Mouse (Mus musculus): Measurements from ENCODE around the gene Swt1. TPM values are rescaled to one million over a fixed set of nuclear protein-coding genes. Genes with fewer than 3 reads are reported as not detected.

Swt1 gene
- total and polyA plus RNA-seq, 3 experiments: 1.3 to 118 (median 70.8) TPM

GRCm38 (mm10) chr1:151338941-151339340 lies 89.3 kb downstream of the Swt1 start:
- no peak for DNase-seq (ENCODE audit: low spot score)
- H3K4me1 ChIP-seq (ENCODE audit: insufficient read depth, low read depth, low read length): peaks cover 44% of the 10 kb centered on the region
- peaks cover 5% of the 10 kb centered on the region for H3K36me3 ChIP-seq (replicated peaks)
- TF ChIP-seq CTCF (IDR thresholded peaks at IDR 0.05; ENCODE audit: low read depth, low read length): no peak
- TF ChIP-seq GATA1 (IDR thresholded peaks at IDR 0.05; ENCODE audit: borderline replicate concordance, low read length): no peak
- no peak for TF ChIP-seq TAL1 (conservative IDR thresholded peaks at IDR 0.05; ENCODE audit: low read depth, low read length)
- no peak for TF ChIP-seq POLR2AphosphoS5 (IDR thresholded peaks at IDR 0.05; ENCODE audit: insufficient replicate concordance, low read depth, low read length)
- no peak for TF ChIP-seq GATA2 (IDR thresholded peaks at IDR 0.05; ENCODE audit: borderline replicate concordance, low read depth, low read length)
- no peaks in the 10 kb centered on the region for H3K27me3 ChIP-seq (ENCODE audit: insufficient read depth, low read length)
- ATAC-seq (ENCODE audit: extremely low read depth, insufficient number of reproducible peaks, low FRiP score, poor library complexity, severe bottlenecking): no peak
- H3K9me3 ChIP-seq (replicated peaks): no peaks in the 10 kb centered on the region
- no peak overlapping the region for H3K4me3 ChIP-seq (ENCODE audit: low read depth, low read length)

- ATAC-seq (ENCODE audit: extremely low read depth, insufficient number of reproducible peaks, low FRiP score, poor library complexity, severe bottlenecking) (no peak), DNase-seq (ENCODE audit: low spot score) (no peak)
Observed at GRCm38 (mm10) chr1:151338234-151338633, 90.0 kb downstream of the Swt1 start.

GRCm38 (mm10) chr1:151332819-151333218 lies 95.4 kb downstream of the Swt1 start:
- TF ChIP-seq CTCF (IDR thresholded peaks at IDR 0.05; ENCODE audit: low read depth, low read length) (no peak), TAL1 (conservative IDR thresholded peaks at IDR 0.05; ENCODE audit: low read depth, low read length) (no peak), GATA1 (IDR thresholded peaks at IDR 0.05; ENCODE audit: borderline replicate concordance, low read length) (no peak), POLR2AphosphoS5 (IDR thresholded peaks at IDR 0.05; ENCODE audit: insufficient replicate concordance, low read depth, low read length) (no peak), GATA2 (IDR thresholded peaks at IDR 0.05; ENCODE audit: borderline replicate concordance, low read depth, low read length) (no peak)
- Histone ChIP-seq H3K36me3 (replicated peaks) (no peaks in the 10 kb centered on the region), H3K4me3 (ENCODE audit: low read depth, low read length) (no peak overlapping the region), H3K27me3 (ENCODE audit: insufficient read depth, low read length) (no peaks in the 10 kb centered on the region), H3K4me1 (ENCODE audit: insufficient read depth, low read depth, low read length) (peaks cover 7% of the 10 kb centered on the region; the same call in 1 of the 2 replicates), H3K9me3 (replicated peaks) (no peaks in the 10 kb centered on the region)
- DNase-seq (ENCODE audit: low spot score) (no peak), ATAC-seq (ENCODE audit: extremely low read depth, insufficient number of reproducible peaks, low FRiP score, poor library complexity, severe bottlenecking) (no peak)

More at GRCm38 (mm10) chr1:151338234-151338633, 90.0 kb downstream of the Swt1 start:
- no peak for TF ChIP-seq GATA1 (IDR thresholded peaks at IDR 0.05; ENCODE audit: borderline replicate concordance, low read length)
- no peak for TF ChIP-seq POLR2AphosphoS5 (IDR thresholded peaks at IDR 0.05; ENCODE audit: insufficient replicate concordance, low read depth, low read length)
- TF ChIP-seq TAL1 (conservative IDR thresholded peaks at IDR 0.05; ENCODE audit: low read depth, low read length): no peak
- no peak for TF ChIP-seq CTCF (IDR thresholded peaks at IDR 0.05; ENCODE audit: low read depth, low read length)
- TF ChIP-seq GATA2 (IDR thresholded peaks at IDR 0.05; ENCODE audit: borderline replicate concordance, low read depth, low read length): no peak
- no peak overlapping the region for H3K4me3 ChIP-seq (ENCODE audit: low read depth, low read length)
- no peaks in the 10 kb centered on the region for H3K27me3 ChIP-seq (ENCODE audit: insufficient read depth, low read length)
- no peaks in the 10 kb centered on the region for H3K9me3 ChIP-seq (replicated peaks)
- H3K4me1 ChIP-seq (ENCODE audit: insufficient read depth, low read depth, low read length): peaks cover 39% of the 10 kb centered on the region
- peaks cover 5% of the 10 kb centered on the region for H3K36me3 ChIP-seq (replicated peaks)

GRCm38 (mm10) chr1:151329601-151330000 lies 98.7 kb downstream of the Swt1 start:
- Histone ChIP-seq H3K36me3 (replicated peaks) (no peaks in the 10 kb centered on the region), H3K4me1 (ENCODE audit: insufficient read depth, low read depth, low read length) (peaks cover 20% of the 10 kb centered on the region), H3K9me3 (replicated peaks) (no peaks in the 10 kb centered on the region), H3K4me3 (ENCODE audit: low read depth, low read length) (no peak overlapping the region), H3K27me3 (ENCODE audit: insufficient read depth, low read length) (no peaks in the 10 kb centered on the region)
- TF ChIP-seq GATA2 (IDR thresholded peaks at IDR 0.05; ENCODE audit: borderline replicate concordance, low read depth, low read length) (no peak), CTCF (IDR thresholded peaks at IDR 0.05; ENCODE audit: low read depth, low read length) (no peak), GATA1 (IDR thresholded peaks at IDR 0.05; ENCODE audit: borderline replicate concordance, low read length) (no peak), TAL1 (conservative IDR thresholded peaks at IDR 0.05; ENCODE audit: low read depth, low read length) (no peak), POLR2AphosphoS5 (IDR thresholded peaks at IDR 0.05; ENCODE audit: insufficient replicate concordance, low read depth, low read length) (no peak)
- ATAC-seq (ENCODE audit: extremely low read depth, insufficient number of reproducible peaks, low FRiP score, poor library complexity, severe bottlenecking) (no peak), DNase-seq (ENCODE audit: low spot score) (no peak)

GRCm38 (mm10) chr1:151328341-151329097 lies 99.7 kb downstream of the Swt1 start:
- no peak for DNase-seq (ENCODE audit: low spot score)
- Histone ChIP-seq H3K9me3 (replicated peaks) (no peaks in the 10 kb centered on the region), H3K4me1 (ENCODE audit: insufficient read depth, low read depth, low read length) (peaks cover 17% of the 10 kb centered on the region), H3K4me3 (ENCODE audit: low read depth, low read length) (no peak overlapping the region), H3K36me3 (replicated peaks) (no peaks in the 10 kb centered on the region), H3K27me3 (ENCODE audit: insufficient read depth, low read length) (no peaks in the 10 kb centered on the region)
- TF ChIP-seq CTCF (IDR thresholded peaks at IDR 0.05; ENCODE audit: low read depth, low read length) (no peak), TAL1 (conservative IDR thresholded peaks at IDR 0.05; ENCODE audit: low read depth, low read length) (no peak), GATA2 (IDR thresholded peaks at IDR 0.05; ENCODE audit: borderline replicate concordance, low read depth, low read length) (no peak), GATA1 (IDR thresholded peaks at IDR 0.05; ENCODE audit: borderline replicate concordance, low read length) (no peak), POLR2AphosphoS5 (IDR thresholded peaks at IDR 0.05; ENCODE audit: insufficient replicate concordance, low read depth, low read length) (no peak)
- no peak for ATAC-seq (ENCODE audit: extremely low read depth, insufficient number of reproducible peaks, low FRiP score, poor library complexity, severe bottlenecking)

GRCm38 (mm10) chr1:151325328-151325727 lies 102.9 kb downstream of the Swt1 start:
- H3K4me1 ChIP-seq (ENCODE audit: insufficient read depth, low read depth, low read length): peaks cover 17% of the 10 kb centered on the region
- no peak overlapping the region for H3K4me3 ChIP-seq (ENCODE audit: low read depth, low read length)
- TF ChIP-seq CTCF (IDR thresholded peaks at IDR 0.05; ENCODE audit: low read depth, low read length) (no peak), GATA1 (IDR thresholded peaks at IDR 0.05; ENCODE audit: borderline replicate concordance, low read length) (no peak), GATA2 (IDR thresholded peaks at IDR 0.05; ENCODE audit: borderline replicate concordance, low read depth, low read length) (no peak), POLR2AphosphoS5 (IDR thresholded peaks at IDR 0.05; ENCODE audit: insufficient replicate concordance, low read depth, low read length) (no peak), TAL1 (conservative IDR thresholded peaks at IDR 0.05; ENCODE audit: low read depth, low read length) (no peak)
- no peaks in the 10 kb centered on the region for H3K9me3 ChIP-seq (replicated peaks)
- no peaks in the 10 kb centered on the region for H3K36me3 ChIP-seq (replicated peaks)
- no peaks in the 10 kb centered on the region for H3K27me3 ChIP-seq (ENCODE audit: insufficient read depth, low read length)
- DNase-seq (ENCODE audit: low spot score): no peak
- no peak for ATAC-seq (ENCODE audit: extremely low read depth, insufficient number of reproducible peaks, low FRiP score, poor library complexity, severe bottlenecking)

Data from G1E (cell line).